Mouse (Mus musculus) MEL (cell line): ENCODE data around the gene Ciita. TPM values are rescaled to one million over a fixed set of nuclear protein-coding genes. Genes with fewer than 3 reads are reported as not detected.

Source experiments
- DNase-seq: peaks from one replicate; pipeline ENCODE4 v3.0.0; 2011; ENCODE audit warnings: low read depth, low spot score
- H3K27ac ChIP-seq: 2 replicates; pipeline ENCODE4 v1.5.1; 2012; ENCODE audit warnings: low read depth, mild to moderate bottlenecking, control low read depth, low read length, moderate library complexity; ENCODE audit not compliant: control insufficient read depth
- H3K27me3 ChIP-seq, 2 experiments: fragments of 150-350 bp in 1 of 2; sonication (generic) in 1 of 2; 2 replicates each; pipeline ENCODE4 v1.6.1; 2012; ENCODE audit warnings: low read length in 2 of 2, mild to moderate bottlenecking in 2 of 2, improper control_type of control experiment in 1 of 2, moderate library complexity in 1 of 2; ENCODE audit not compliant: insufficient read depth in 2 of 2, control insufficient read depth in 1 of 2
- H3K36me3 ChIP-seq, 2 experiments: 2 replicates each; pipeline ENCODE4 v1.6.1; 2012 to 2014; ENCODE audit warnings: low read length in 2 of 2, improper control_type of control experiment in 1 of 2, inconsistent platforms in 1 of 2, mild to moderate bottlenecking in 1 of 2; ENCODE audit not compliant: insufficient read depth in 2 of 2, control insufficient read depth in 1 of 2
- H3K4me1 ChIP-seq, 2 experiments: fragments of 150-350 bp in 1 of 2; sonication (generic) in 1 of 2; 2 replicates each; pipeline ENCODE4 v1.6.1; 2012; ENCODE audit warnings: low read length in 2 of 2, improper control_type of control experiment in 1 of 2, mild to moderate bottlenecking in 1 of 2; ENCODE audit not compliant: insufficient read depth in 2 of 2, control insufficient read depth in 1 of 2
- H3K4me3 ChIP-seq, 2 experiments: fragments of 150-350 bp in 1 of 2; sonication (generic) in 1 of 2; 2 replicates each; pipeline ENCODE4 v1.5.1; 2012; ENCODE audit warnings: low read depth in 2 of 2, low read length in 2 of 2, mild to moderate bottlenecking in 2 of 2, moderate library complexity in 2 of 2, control low read depth in 1 of 2, improper control_type of control experiment in 1 of 2; ENCODE audit not compliant: control insufficient read depth in 1 of 2, insufficient read depth in 1 of 2
- H3K79me2 ChIP-seq: 2 replicates; pipeline ENCODE4 v1.6.1; 2012; ENCODE audit warnings: mild to moderate bottlenecking, low read length, moderate library complexity; ENCODE audit not compliant: control insufficient read depth, poor library complexity, insufficient read depth
- H3K9ac ChIP-seq: 2 replicates; pipeline ENCODE4 v1.6.1; 2012; ENCODE audit warnings: low read depth, mild to moderate bottlenecking, control low read depth, low read length, moderate library complexity; ENCODE audit not compliant: control insufficient read depth, poor library complexity, severe bottlenecking
- H3K9me3 ChIP-seq: fragments of 150-350 bp; sonication (generic); replicated peaks from 2 replicates; pipeline ENCODE4 v1.6.1; 2012; ENCODE audit warnings: mild to moderate bottlenecking, low read length, improper control_type of control experiment, moderate library complexity; ENCODE audit not compliant: insufficient read depth
- CHD1 ChIP-seq: IDR thresholded peaks from 2 replicates; pipeline ENCODE4 v1.6.1; 2012; ENCODE audit warnings: low read depth, mild to moderate bottlenecking, inconsistent platforms, low read length, improper control_type of control experiment
- CHD2 ChIP-seq: IDR thresholded peaks from 2 replicates; pipeline ENCODE4 v1.6.1; 2011; ENCODE audit warnings: low read length, improper control_type of control experiment
- CTCF ChIP-seq, 3 experiments: IDR thresholded peaks in 2 of 3; conservative IDR thresholded peaks in 1 of 3; 2 replicates each; pipeline ENCODE4 v1.5.1; 2011 to 2012; ENCODE audit warnings: low read length in 3 of 3, low read depth in 2 of 3, mild to moderate bottlenecking in 2 of 3, improper control_type of control experiment in 1 of 3, inconsistent platforms in 1 of 3, mixed read lengths in 1 of 3, moderate library complexity in 1 of 3; ENCODE audit not compliant: control insufficient read depth in 1 of 3, insufficient read depth in 1 of 3, poor library complexity in 1 of 3, severe bottlenecking in 1 of 3
- E2F4 ChIP-seq: IDR thresholded peaks from 2 replicates; pipeline ENCODE4 v1.6.1; 2011; ENCODE audit warnings: low read depth, low read length, improper control_type of control experiment, borderline replicate concordance
- GABPA ChIP-seq: IDR thresholded peaks from 2 replicates; pipeline ENCODE4 v1.6.1; 2012; ENCODE audit warnings: low read depth, mild to moderate bottlenecking, inconsistent platforms, low read length, improper control_type of control experiment, moderate library complexity
- GATA1 ChIP-seq: IDR thresholded peaks from 2 replicates; pipeline ENCODE4 v1.6.1; 2011; ENCODE audit warnings: low read depth, low read length, improper control_type of control experiment
- HCFC1 ChIP-seq: IDR thresholded peaks from 2 replicates; pipeline ENCODE4 v1.6.1; 2012; ENCODE audit warnings: low read depth, mild to moderate bottlenecking, inconsistent platforms, low read length, improper control_type of control experiment, moderate library complexity
- JUND ChIP-seq: IDR thresholded peaks from 2 replicates; pipeline ENCODE4 v1.6.1; 2011; ENCODE audit warnings: low read depth, mild to moderate bottlenecking, improper control_type of control experiment, low read length
- KAT2A ChIP-seq: conservative IDR thresholded peaks from 2 replicates; pipeline ENCODE4 v1.6.1; 2012; ENCODE audit warnings: low read depth, low read length, improper control_type of control experiment, inconsistent platforms
- MAFK ChIP-seq: IDR thresholded peaks from 2 replicates; pipeline ENCODE4 v1.6.1; 2011; ENCODE audit warnings: low read depth, mild to moderate bottlenecking, low read length, improper control_type of control experiment, borderline replicate concordance
- MAX ChIP-seq: IDR thresholded peaks from 2 replicates; pipeline ENCODE4 v1.6.1; 2011; ENCODE audit warnings: low read length, improper control_type of control experiment
- MAZ ChIP-seq: IDR thresholded peaks from 2 replicates; pipeline ENCODE4 v1.6.1; 2012; ENCODE audit warnings: low read depth, mild to moderate bottlenecking, inconsistent platforms, low read length, improper control_type of control experiment
- MXI1 ChIP-seq: IDR thresholded peaks from 2 replicates; pipeline ENCODE4 v1.6.1; 2011; ENCODE audit warnings: mild to moderate bottlenecking, low read depth, low read length, improper control_type of control experiment
- MYB ChIP-seq: IDR thresholded peaks from 2 replicates; pipeline ENCODE4 v1.6.1; 2011; ENCODE audit warnings: mild to moderate bottlenecking, low read depth, low read length, improper control_type of control experiment
- NELFE ChIP-seq: IDR thresholded peaks from 2 replicates; pipeline ENCODE4 v1.6.1; 2011; ENCODE audit warnings: low read depth, low read length, improper control_type of control experiment
- NRF1 ChIP-seq: IDR thresholded peaks from 2 replicates; pipeline ENCODE4 v1.6.1; 2014; ENCODE audit warnings: low read depth, mild to moderate bottlenecking, inconsistent platforms, low read length, improper control_type of control experiment, moderate library complexity; ENCODE audit not compliant: poor library complexity, insufficient read depth, severe bottlenecking
- POLR2AphosphoS5 ChIP-seq: IDR thresholded peaks from 2 replicates; pipeline ENCODE4 v1.6.1; 2012; ENCODE audit warnings: low read depth, borderline replicate concordance, mild to moderate bottlenecking, inconsistent platforms, low read length, moderate library complexity, mixed read lengths
- RAD21 ChIP-seq: IDR thresholded peaks from 2 replicates; pipeline ENCODE4 v1.6.1; 2011; ENCODE audit warnings: mild to moderate bottlenecking, low read depth, low read length, improper control_type of control experiment
- SMC3 ChIP-seq: IDR thresholded peaks from 2 replicates; pipeline ENCODE4 v1.6.1; 2011; ENCODE audit warnings: low read depth, low read length, improper control_type of control experiment
- TBP ChIP-seq: IDR thresholded peaks from 2 replicates; pipeline ENCODE4 v1.8.0; 2011; ENCODE audit warnings: low read depth, low read length, improper control_type of control experiment
- TCF12 ChIP-seq: IDR thresholded peaks from 2 replicates; pipeline ENCODE4 v1.6.1; 2014; ENCODE audit warnings: low read depth, mild to moderate bottlenecking, inconsistent platforms, low read length, improper control_type of control experiment, moderate library complexity
- UBTF ChIP-seq: IDR thresholded peaks from 2 replicates; pipeline ENCODE4 v1.6.1; 2012; ENCODE audit warnings: low read depth, mild to moderate bottlenecking, inconsistent platforms, low read length, improper control_type of control experiment, moderate library complexity, borderline replicate concordance; ENCODE audit not compliant: insufficient read depth
- USF2 ChIP-seq, 2 experiments: IDR thresholded peaks; 2 replicates each; pipeline ENCODE4 v1.6.1; 2011 to 2012; ENCODE audit warnings: improper control_type of control experiment in 2 of 2, low read length in 2 of 2, borderline replicate concordance in 1 of 2, inconsistent platforms in 1 of 2, low read depth in 1 of 2, mild to moderate bottlenecking in 1 of 2; ENCODE audit not compliant: insufficient read depth in 1 of 2
- ZC3H11A ChIP-seq: IDR thresholded peaks from 2 replicates; pipeline ENCODE4 v1.6.1; 2012; ENCODE audit warnings: low read depth, mild to moderate bottlenecking, inconsistent platforms, low read length, improper control_type of control experiment
- ZKSCAN1 ChIP-seq: IDR thresholded peaks from 2 replicates; pipeline ENCODE4 v1.6.1; 2012; ENCODE audit warnings: low read depth, mild to moderate bottlenecking, inconsistent platforms, low read length, improper control_type of control experiment, moderate library complexity
- ZMIZ1 ChIP-seq: IDR thresholded peaks from 2 replicates; pipeline ENCODE4 v1.6.1; 2012; ENCODE audit warnings: low read depth, mild to moderate bottlenecking, inconsistent platforms, low read length, improper control_type of control experiment, moderate library complexity
- ZNF384 ChIP-seq: IDR thresholded peaks from 2 replicates; pipeline ENCODE4 v1.6.1; 2012; ENCODE audit warnings: low read depth, mild to moderate bottlenecking, inconsistent platforms, low read length, improper control_type of control experiment
- polyA plus RNA-seq, 2 experiments: library from polyadenylated mRNA; stranded (reverse) in 1 of 2; unstranded in 1 of 2; fragments of >175 nt in 1 of 2; fragments of >200 nt in 1 of 2; gene quantifications; 2 replicates each; pipeline versions ENCODE4 v1.2.1 to v1.2.4; 2012; ENCODE audit warnings: low replicate concordance in 2 of 2, low read depth in 1 of 2; ENCODE audit not compliant: insufficient read length in 2 of 2, insufficient read depth in 1 of 2, missing spikeins in 1 of 2
- total RNA-seq: library from RNA; depleted of rRNA; stranded (reverse); fragments of 300-350 nt; gene quantifications from 2 replicates; pipeline ENCODE4 v1.2.3, GENCODE M21; 2012

Gene Ciita
- total and polyA plus RNA-seq, 3 experiments, result 0.04 TPM; not detected in 2

- no peaks in the 10 kb centered on the region for H3K9me3 ChIP-seq
- DNase-seq, result no peak
- no peaks in the 10 kb centered on the region; a peak in 2 of 4 replicates for H3K27me3 ChIP-seq
- no peak overlapping the region for H3K4me3 ChIP-seq
- H3K36me3 ChIP-seq, result no peaks in the 10 kb centered on the region
- no peaks in the 10 kb centered on the region for H3K79me2 ChIP-seq
- H3K4me1 ChIP-seq, result no peaks in the 10 kb centered on the region
- TF ChIP-seq JUND (no peak), GATA1 (no peak), E2F4 (no peak), KAT2A (no peak), GABPA (no peak), RAD21 (no peak), NRF1 (no peak), TBP (no peak), MXI1 (no peak), CHD2 (no peak), MYB (no peak), USF2 (IDR thresholded peaks at IDR 0.05; ENCODE audit: borderline replicate concordance in 1 of 2, insufficient read depth in 1 of 2, low read depth in 1 of 2, low read length in 2 of 2) (no peak), CHD1 (no peak), ZKSCAN1 (no peak), MAFK (no peak), SMC3 (no peak), UBTF (no peak), POLR2AphosphoS5 (no peak)
- TF ChIP-seq, all 39 proteins: peak for 0
- Histone ChIP-seq H3K9ac (no peak overlapping the region), H3K27ac (no peak overlapping the region)
Measured at GRCm38 (mm10) chr16:10433344-10433743, 46.5 kb upstream of the Ciita start.

DNA sequence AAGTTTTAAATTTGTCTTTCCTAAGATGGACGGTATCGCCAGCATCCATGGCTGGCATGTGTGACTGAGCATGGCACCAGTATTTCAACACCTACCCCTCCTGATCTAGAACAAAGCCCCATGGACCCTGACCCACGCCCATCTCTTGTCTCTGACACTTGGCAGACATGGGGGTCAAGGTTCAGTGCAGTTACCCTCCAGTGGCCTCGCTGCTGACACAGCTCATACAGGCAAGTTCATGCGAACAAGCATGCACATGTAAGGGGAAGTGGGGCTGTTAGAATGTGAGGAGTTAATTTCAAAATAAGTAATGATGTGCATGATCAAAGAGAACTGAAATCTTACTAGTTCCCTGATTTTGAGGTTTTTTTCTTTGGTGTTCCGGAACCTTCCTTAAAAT, 43.7 kb upstream of the Ciita start:
- TF ChIP-seq ZC3H11A, result no peak
- no peak for TF ChIP-seq GATA1
- TF ChIP-seq CTCF (IDR thresholded peaks at IDR 0.05 in 2 of 3, conservative IDR thresholded peaks at IDR 0.05 in 1 of 3; ENCODE audit: control insufficient read depth in 1 of 3, insufficient read depth in 1 of 3, low read depth in 2 of 3, low read length in 3 of 3, poor library complexity in 1 of 3, severe bottlenecking in 1 of 3), result no peak
- TF ChIP-seq ZMIZ1, result no peak
- TF ChIP-seq USF2 (IDR thresholded peaks at IDR 0.05; ENCODE audit: borderline replicate concordance in 1 of 2, insufficient read depth in 1 of 2, low read depth in 1 of 2, low read length in 2 of 2), result no peak
- TF ChIP-seq E2F4, result no peak
- TF ChIP-seq TCF12, result no peak
- TF ChIP-seq RAD21, result no peak
- TF ChIP-seq MAZ, result no peak
- no peak for TF ChIP-seq HCFC1
- TF ChIP-seq MAX, result no peak
- TF ChIP-seq TBP, result no peak
- TF ChIP-seq ZKSCAN1, result no peak
- TF ChIP-seq NELFE, result no peak
- no peak for TF ChIP-seq JUND
- no peak for TF ChIP-seq ZNF384
- TF ChIP-seq, all 39 proteins: peak for 0
- H3K9ac ChIP-seq, result no peak overlapping the region
- no peak overlapping the region for H3K4me3 ChIP-seq
- no peak for DNase-seq
- no peaks in the 10 kb centered on the region for H3K36me3 ChIP-seq
- no peaks in the 10 kb centered on the region for H3K79me2 ChIP-seq
- no peaks in the 10 kb centered on the region; a peak in 2 of 4 replicates for H3K27me3 ChIP-seq
- H3K4me1 ChIP-seq, result no peaks in the 10 kb centered on the region
- H3K27ac ChIP-seq, result no peak overlapping the region
- no peaks in the 10 kb centered on the region for H3K9me3 ChIP-seq
